Mouse (Mus musculus) lung, embryonic 14.5 days (tissue): ENCODE results near the gene Pdzrn3. TPM values are rescaled to one million over a fixed set of nuclear protein-coding genes. Genes with fewer than 3 reads are reported as not detected.

Experiments
- ATAC-seq: fragments of 200-750 bp; cut with Nextera tagmentation; 2 replicates; pipeline ENCODE4 v1.8.0; 2017; ENCODE audit warnings: mild to moderate bottlenecking, moderate TSS enrichment, moderate library complexity; ENCODE audit not compliant: insufficient read depth
- DNase-seq: peaks from one replicate; pipeline ENCODE4 v3.0.0-alpha.2; 2015
- H3K27ac ChIP-seq: fragments of 300-500 bp; sonication (generic); 2 replicates; pipeline ENCODE4 v1.5.1; 2014; ENCODE audit warnings: low read depth, mild to moderate bottlenecking, moderate library complexity
- H3K27me3 ChIP-seq: fragments of 300-500 bp; sonication (generic); 2 replicates; pipeline ENCODE4 v1.6.1; 2014; ENCODE audit warnings: low read length, control low read depth; ENCODE audit not compliant: insufficient read depth
- H3K36me3 ChIP-seq: fragments of 300-500 bp; sonication (generic); 2 replicates; pipeline ENCODE4 v1.6.1; 2014; ENCODE audit warnings: control low read depth; ENCODE audit not compliant: insufficient read depth
- H3K4me1 ChIP-seq: fragments of 300-500 bp; sonication (generic); 2 replicates; pipeline ENCODE4 v1.6.1; 2014; ENCODE audit warnings: antibody characterized with exemption, control low read depth; ENCODE audit not compliant: insufficient read depth
- H3K4me2 ChIP-seq: fragments of 300-500 bp; sonication (generic); 2 replicates; pipeline ENCODE4 v1.6.1; 2014; ENCODE audit warnings: mild to moderate bottlenecking
- H3K4me3 ChIP-seq: fragments of 300-500 bp; sonication (generic); 2 replicates; pipeline ENCODE4 v1.5.1; 2014; ENCODE audit warnings: low read depth, low read length
- H3K9ac ChIP-seq: fragments of 300-500 bp; sonication (generic); 2 replicates; pipeline ENCODE4 v1.6.1; 2014
- H3K9me3 ChIP-seq: fragments of 300-500 bp; sonication (generic); 2 replicates; pipeline ENCODE4 v1.6.1; 2016; ENCODE audit warnings: low read depth, low read length, control low read depth
- CTCF ChIP-seq: IDR thresholded peaks from 2 replicates; pipeline ENCODE4 v1.5.1; 2016; ENCODE audit warnings: antibody characterized with exemption, low read depth
- WGBS: fragments of 180-500 bp; shearing (Covaris S2); extraction: QIAGEN DNeasy Blood & Tissue Kit; methylation state at CpG from one replicate; pipeline ENCODE4 v1.1.7; 2014; 5-methylcytosine and 5-hydroxymethylcytosine counted together
- polyA plus RNA-seq: library from polyadenylated mRNA; unstranded; fragments of >200 nt; fragmentation: Nextera tagmentation; extraction: Ambion mirVana; gene quantifications from 2 replicates; pipeline ENCODE4 v1.2.1, GENCODE M21; 2014

Pdzrn3 gene
- polyA plus RNA-seq, 1 experiment from 2014 or later: 14.2 TPM

DNA sequence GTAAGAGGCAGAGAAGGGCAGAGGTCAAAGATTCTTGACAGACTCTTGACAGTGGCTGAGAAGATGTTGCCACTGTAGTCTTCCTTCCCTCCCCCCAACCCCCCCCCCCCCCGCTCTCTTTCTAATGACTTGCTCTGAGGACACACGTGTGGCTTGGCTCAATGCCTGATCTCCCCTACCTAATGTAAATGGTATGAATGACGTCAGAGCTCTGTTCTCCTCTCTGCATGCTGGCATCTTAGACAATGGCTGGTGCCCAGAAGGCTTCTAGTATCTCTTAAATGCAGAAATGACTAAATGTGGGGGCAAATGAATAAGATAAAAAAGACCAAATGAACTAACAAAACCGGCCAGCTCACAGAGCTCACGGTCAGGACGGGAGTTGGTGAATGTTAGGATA is 49.2 kb downstream of the Pdzrn3 start:
- Histone ChIP-seq H3K27me3 (no peaks in the 10 kb centered on the region), H3K4me1 (peaks cover 39% of the 10 kb centered on the region), H3K27ac (peak overlapping the region; percentile 68; the same call in 1 of the 2 replicates), H3K4me3 (no peak overlapping the region), H3K9ac (no peak overlapping the region), H3K9me3 (no peaks in the 10 kb centered on the region), H3K36me3 (no peaks in the 10 kb centered on the region), H3K4me2 (no peak overlapping the region)
- TF ChIP-seq CTCF: no peak
- DNase-seq (peak; percentile 73), ATAC-seq (no peak)
- WGBS: 31% methylated on average over 6 of the region's 6 CpGs

GRCm38 (mm10) chr6:101327741-101328140 is 50.0 kb downstream of the Pdzrn3 start:
- Histone ChIP-seq H3K4me2 (no peak overlapping the region), H3K27ac (peak overlapping the region; percentile 46; the same call in 1 of the 2 replicates), H3K4me3 (no peak overlapping the region), H3K9ac (no peak overlapping the region), H3K27me3 (no peaks in the 10 kb centered on the region), H3K9me3 (no peaks in the 10 kb centered on the region), H3K4me1 (peaks cover 34% of the 10 kb centered on the region), H3K36me3 (no peaks in the 10 kb centered on the region)
- TF ChIP-seq CTCF: no peak
- ATAC-seq: no peak
- 61% methylated on average over 5 of the region's 5 CpGs for WGBS
- no peak for DNase-seq

DNA sequence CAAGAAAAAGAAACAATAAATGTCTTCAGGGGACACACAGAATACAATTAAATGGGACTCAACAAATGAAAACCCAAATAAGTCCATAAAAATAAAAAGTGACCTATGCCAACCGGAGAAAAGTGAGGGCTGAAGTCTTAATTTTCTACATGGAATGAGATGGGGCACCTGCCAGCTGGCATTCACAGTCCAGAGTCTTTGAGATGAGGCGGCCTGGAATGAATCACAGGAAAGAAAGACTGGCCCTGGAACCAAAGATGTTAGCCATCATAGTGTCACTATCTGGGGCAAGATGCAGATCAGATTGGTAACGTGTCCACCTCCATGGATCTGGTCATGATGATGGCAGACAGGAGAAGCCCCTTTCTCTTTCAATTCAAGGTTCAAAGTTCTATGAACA is 50.5 kb downstream of the Pdzrn3 start:
- Histone ChIP-seq H3K4me3 (no peak overlapping the region), H3K9ac (no peak overlapping the region), H3K27ac (no peak overlapping the region), H3K27me3 (no peaks in the 10 kb centered on the region), H3K4me2 (no peak overlapping the region), H3K4me1 (peaks cover 32% of the 10 kb centered on the region), H3K9me3 (no peaks in the 10 kb centered on the region), H3K36me3 (no peaks in the 10 kb centered on the region)
- 91% methylated on average over 3 of the region's 3 CpGs for WGBS
- DNase-seq (no peak), ATAC-seq (no peak)
- no peak for TF ChIP-seq CTCF

- 84% methylated on average over 3 of the region's 3 CpGs for WGBS
- Histone ChIP-seq H3K27ac (no peak overlapping the region), H3K36me3 (no peaks in the 10 kb centered on the region), H3K4me2 (no peak overlapping the region), H3K4me1 (peaks cover 25% of the 10 kb centered on the region), H3K4me3 (no peak overlapping the region), H3K27me3 (no peaks in the 10 kb centered on the region), H3K9me3 (no peaks in the 10 kb centered on the region), H3K9ac (no peak overlapping the region)
- no peak for TF ChIP-seq CTCF
- ATAC-seq: no peak
- no peak for DNase-seq
These were observed 51.7 kb downstream of the Pdzrn3 start for GRCm38 (mm10) chr6:101325842-101326639.

DNA sequence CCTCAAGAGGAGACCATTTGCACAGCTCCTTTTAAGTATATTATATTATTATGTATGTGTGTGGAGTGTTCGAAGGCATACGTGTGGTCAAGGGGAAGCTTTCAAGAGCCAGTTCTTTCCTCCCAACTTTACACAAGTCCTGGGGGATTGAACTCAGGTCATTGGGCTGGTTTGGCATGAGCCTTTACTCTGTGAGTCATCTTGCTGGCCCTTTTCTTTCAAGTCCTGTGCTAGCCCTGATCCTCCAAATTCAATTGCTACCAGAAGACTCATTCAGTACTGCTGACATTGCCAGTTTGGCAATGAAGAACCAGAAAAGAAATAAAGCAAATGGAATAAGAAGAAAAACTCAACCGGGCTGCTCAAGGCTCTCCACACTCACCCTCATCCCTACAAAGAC is 55.1 kb downstream of the Pdzrn3 start:
- TF ChIP-seq CTCF: no peak
- Histone ChIP-seq H3K27ac (no peak overlapping the region), H3K36me3 (no peaks in the 10 kb centered on the region; the same call in 1 of the 2 replicates), H3K4me1 (0 out of 2 replicates have a peak, but pooled peaks cover 7% of the 10 kb centered on the region), H3K4me3 (no peak overlapping the region), H3K9ac (no peak overlapping the region), H3K9me3 (no peaks in the 10 kb centered on the region), H3K27me3 (no peaks in the 10 kb centered on the region), H3K4me2 (no peak overlapping the region)
- whole genome bisulfite sequencing: 82% methylated on average over 3 of the region's 3 CpGs
- ATAC-seq (no peak), DNase-seq (no peak)

DNA sequence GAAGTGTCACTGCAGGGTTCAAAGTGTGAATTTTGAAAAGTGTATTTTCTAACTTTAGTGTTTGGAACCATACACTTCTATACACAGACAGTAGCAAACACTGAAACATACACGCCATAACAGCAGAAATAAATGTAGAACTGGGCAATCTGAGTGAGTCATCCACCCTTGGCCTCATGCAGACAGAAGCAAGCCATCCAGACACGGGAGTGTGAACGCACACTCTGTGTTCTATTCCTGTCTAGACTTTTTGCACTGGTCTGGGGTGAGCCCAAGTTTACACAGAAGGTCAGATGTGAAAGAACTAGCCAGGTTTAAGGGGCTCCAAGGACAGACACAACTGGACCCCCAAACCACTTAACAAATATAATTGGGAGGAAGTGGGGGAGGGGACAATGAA is 57.3 kb downstream of the Pdzrn3 start:
- Histone ChIP-seq H3K36me3 (no peaks in the 10 kb centered on the region; the same call in 1 of the 2 replicates), H3K9me3 (no peaks in the 10 kb centered on the region), H3K4me1 (0 out of 2 replicates have a peak, but pooled peaks cover 10% of the 10 kb centered on the region), H3K9ac (no peak overlapping the region), H3K4me3 (no peak overlapping the region), H3K27ac (no peak overlapping the region), H3K27me3 (no peaks in the 10 kb centered on the region), H3K4me2 (no peak overlapping the region)
- ATAC-seq (no peak), DNase-seq (no peak)
- 61% methylated on average over 3 of the region's 3 CpGs for WGBS
- TF ChIP-seq CTCF: no peak

- Histone ChIP-seq H3K27me3 (no peaks in the 10 kb centered on the region), H3K27ac (peak overlapping the region; percentile 40; the same call in 1 of the 2 replicates), H3K4me1 (0 out of 2 replicates have a peak, but pooled peaks cover 10% of the 10 kb centered on the region), H3K36me3 (no peaks in the 10 kb centered on the region; the same call in 1 of the 2 replicates), H3K4me3 (no peak overlapping the region), H3K9me3 (no peaks in the 10 kb centered on the region), H3K9ac (no peak overlapping the region), H3K4me2 (no peak overlapping the region)
- no peak for TF ChIP-seq CTCF
- 0 out of 2 replicates have a peak, but pooled peaks have one; percentile 7 for ATAC-seq
- no peak for DNase-seq
- 47% methylated on average over 7 of the region's 7 CpGs for WGBS
These were observed 58.2 kb downstream of the Pdzrn3 start for GRCm38 (mm10) chr6:101319374-101319967.
